Mouse (Mus musculus): Measurements from ENCODE around the gene L3mbtl4. TPM values are rescaled to one million over a fixed set of nuclear protein-coding genes. Genes with fewer than 3 reads are reported as not detected.

Gene L3mbtl4
- 0.05 and 0.08 TPM in 2 replicates for polyA plus RNA-seq (2015; fragmentation: Nextera tagmentation; extraction: Ambion mirVana)

DNA sequence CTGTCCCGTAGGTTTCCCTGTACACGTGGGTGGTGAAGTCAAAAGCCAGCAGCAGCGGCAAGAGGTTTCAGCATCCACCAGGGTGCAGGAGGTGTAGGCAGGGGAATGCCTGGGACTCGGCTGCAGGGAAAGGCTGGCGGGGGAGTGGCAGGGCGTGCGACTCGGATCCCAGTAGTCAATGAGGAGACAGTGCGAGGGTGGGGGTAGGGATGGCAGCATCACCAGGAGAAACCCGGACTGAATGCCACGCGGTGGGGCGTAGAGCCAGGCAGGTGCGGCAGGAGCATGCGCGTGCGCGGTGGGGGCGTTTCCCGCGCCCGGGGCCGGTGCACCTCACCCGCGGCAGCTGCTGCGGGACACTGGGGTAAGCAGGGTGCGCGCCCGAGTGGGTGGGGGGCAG is at the start of gene L3mbtl4:
Gene L3mbtl4 (plus strand): TSS at position 271 of the 400 bp plus-strand sequence.
- ATAC-seq: peak; percentile 38; the same call in 1 of the 2 replicates
- Histone ChIP-seq H3K4me1 (ENCODE audit: insufficient read depth, low read depth, low read length) (no peaks in the 10 kb centered on the region), H3K4me3 (ENCODE audit: low read depth, low read length) (peak within 1 kb of the TSS; percentile 25; the same call in 1 of the 2 replicates), H3K4me2 (replicated peaks; ENCODE audit: low read depth, low read length) (peak within 1 kb of the TSS; percentile 58), H3K27ac (ENCODE audit: low read length) (no peak within 1 kb of the TSS), H3K36me3 (ENCODE audit: insufficient read depth, low read length) (no peaks in the 10 kb centered on the region), H3K9me3 (ENCODE audit: low read length) (no peaks in the 10 kb centered on the region), H3K9ac (replicated peaks; ENCODE audit: low read depth) (no peak within 1 kb of the TSS), H3K27me3 (replicated peaks; ENCODE audit: insufficient read depth, low read length) (0 out of 2 replicates have a peak, but pooled peaks cover 7% of the 10 kb centered on the region)
- WGBS: 2% methylated on average over 15 of the region's 29 CpGs
- peak; percentile 21 for DNase-seq (ENCODE audit: low spot score)
- TF ChIP-seq EP300 (IDR thresholded peaks at IDR 0.05) (no peak), CTCF (IDR thresholded peaks at IDR 0.05) (peak; percentile 22)

- H3K4me2 ChIP-seq (replicated peaks; ENCODE audit: low read depth, low read length): no peak overlapping the region
- H3K9me3 ChIP-seq (ENCODE audit: low read length): no peaks in the 10 kb centered on the region
- H3K9ac ChIP-seq (replicated peaks; ENCODE audit: low read depth): no peak overlapping the region
- no peak overlapping the region for H3K27ac ChIP-seq (ENCODE audit: low read length)
- no peaks in the 10 kb centered on the region for H3K27me3 ChIP-seq (replicated peaks; ENCODE audit: insufficient read depth, low read length)
- WGBS: 62% methylated on average over 4 of the region's 4 CpGs
- no peak overlapping the region for H3K4me3 ChIP-seq (ENCODE audit: low read depth, low read length)
- ATAC-seq: no peak
- TF ChIP-seq CTCF (IDR thresholded peaks at IDR 0.05): no peak
- no peak for TF ChIP-seq EP300 (IDR thresholded peaks at IDR 0.05)
- DNase-seq (ENCODE audit: low spot score): peak; percentile 47
- no peaks in the 10 kb centered on the region for H3K36me3 ChIP-seq (ENCODE audit: insufficient read depth, low read length)
- no peaks in the 10 kb centered on the region for H3K4me1 ChIP-seq (ENCODE audit: insufficient read depth, low read depth, low read length)
These were observed 43.1 kb upstream of the L3mbtl4 start for GRCm38 (mm10) chr17:68230484-68230883.

- no peaks in the 10 kb centered on the region for H3K4me1 ChIP-seq (ENCODE audit: insufficient read depth, low read depth, low read length)
- no peak overlapping the region for H3K4me2 ChIP-seq (replicated peaks; ENCODE audit: low read depth, low read length)
- no peak overlapping the region for H3K9ac ChIP-seq (replicated peaks; ENCODE audit: low read depth)
- no peak overlapping the region for H3K27ac ChIP-seq (ENCODE audit: low read length)
- no peaks in the 10 kb centered on the region for H3K9me3 ChIP-seq (ENCODE audit: low read length)
- no peak for TF ChIP-seq EP300 (IDR thresholded peaks at IDR 0.05)
- no peak for TF ChIP-seq CTCF (IDR thresholded peaks at IDR 0.05)
- H3K36me3 ChIP-seq (ENCODE audit: insufficient read depth, low read length): no peaks in the 10 kb centered on the region
- DNase-seq (ENCODE audit: low spot score) (peak; percentile 24), ATAC-seq (peak; percentile 41; the same call in 1 of the 2 replicates)
- no peaks in the 10 kb centered on the region for H3K27me3 ChIP-seq (replicated peaks; ENCODE audit: insufficient read depth, low read length)
- H3K4me3 ChIP-seq (ENCODE audit: low read depth, low read length): no peak overlapping the region
- WGBS: 71% methylated on average over 4 of the region's 4 CpGs
These were observed 38.2 kb upstream of the L3mbtl4 start for GRCm38 (mm10) chr17:68235380-68235779.

- Histone ChIP-seq H3K9me3 (ENCODE audit: low read length) (no peaks in the 10 kb centered on the region), H3K4me1 (ENCODE audit: insufficient read depth, low read depth, low read length) (no peaks in the 10 kb centered on the region), H3K27ac (ENCODE audit: low read length) (no peak overlapping the region), H3K9ac (replicated peaks; ENCODE audit: low read depth) (no peak overlapping the region), H3K4me2 (replicated peaks; ENCODE audit: low read depth, low read length) (no peak overlapping the region), H3K36me3 (ENCODE audit: insufficient read depth, low read length) (no peaks in the 10 kb centered on the region), H3K27me3 (replicated peaks; ENCODE audit: insufficient read depth, low read length) (no peaks in the 10 kb centered on the region), H3K4me3 (ENCODE audit: low read depth, low read length) (no peak overlapping the region)
- no peak for DNase-seq (ENCODE audit: low spot score)
- TF ChIP-seq EP300 (IDR thresholded peaks at IDR 0.05) (no peak), CTCF (IDR thresholded peaks at IDR 0.05) (no peak)
- 61% methylated on average over 12 of the region's 12 CpGs for WGBS
- ATAC-seq: no peak
These were observed 36.6 kb upstream of the L3mbtl4 start for GRCm38 (mm10) chr17:68236992-68237391.

DNA sequence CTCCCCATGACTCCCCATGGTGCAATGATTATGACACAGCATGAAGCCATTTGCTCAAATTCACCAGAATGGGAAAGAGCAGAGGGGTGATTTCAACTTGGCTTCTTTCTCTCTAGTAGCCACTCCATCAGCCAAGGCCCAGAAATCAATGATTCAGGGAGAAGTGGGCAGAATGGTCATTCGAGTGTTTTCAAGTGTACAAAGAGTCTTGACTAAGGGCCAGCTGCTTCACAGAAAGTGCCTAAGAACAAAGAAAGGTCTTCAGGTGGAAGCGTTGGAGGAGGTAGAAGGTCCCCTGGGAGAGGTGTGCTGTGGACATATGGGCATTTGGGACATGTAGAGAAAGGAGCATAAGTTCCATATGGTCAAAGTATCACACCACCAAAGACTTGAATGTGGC is 33.4 kb upstream of the L3mbtl4 start:
- DNase-seq (ENCODE audit: low spot score): peak; percentile 66
- Histone ChIP-seq H3K9ac (replicated peaks; ENCODE audit: low read depth) (no peak overlapping the region), H3K4me3 (ENCODE audit: low read depth, low read length) (no peak overlapping the region), H3K9me3 (ENCODE audit: low read length) (no peaks in the 10 kb centered on the region), H3K27me3 (replicated peaks; ENCODE audit: insufficient read depth, low read length) (no peaks in the 10 kb centered on the region), H3K36me3 (ENCODE audit: insufficient read depth, low read length) (no peaks in the 10 kb centered on the region), H3K4me1 (ENCODE audit: insufficient read depth, low read depth, low read length) (no peaks in the 10 kb centered on the region), H3K27ac (ENCODE audit: low read length) (no peak overlapping the region), H3K4me2 (replicated peaks; ENCODE audit: low read depth, low read length) (no peak overlapping the region)
- TF ChIP-seq CTCF (IDR thresholded peaks at IDR 0.05): no peak
- TF ChIP-seq EP300 (IDR thresholded peaks at IDR 0.05): 0 out of 2 replicates have a peak, but pooled peaks have one; percentile 25
- WGBS: 40% methylated on average over 2 of the region's 2 CpGs
- peak; percentile 48 for ATAC-seq

GRCm38 (mm10) chr17:68264835-68265557 is 8.6 kb upstream of the L3mbtl4 start:
- H3K4me1 ChIP-seq (ENCODE audit: insufficient read depth, low read depth, low read length): no peaks in the 10 kb centered on the region; the same call in 1 of the 2 replicates
- DNase-seq (ENCODE audit: low spot score) (peak; percentile 73), ATAC-seq (peak; percentile 94)
- H3K27me3 ChIP-seq (replicated peaks; ENCODE audit: insufficient read depth, low read length): no peaks in the 10 kb centered on the region
- peak; percentile 38; the same call in 1 of the 2 replicates for TF ChIP-seq EP300 (IDR thresholded peaks at IDR 0.05)
- TF ChIP-seq CTCF (IDR thresholded peaks at IDR 0.05): no peak
- 44% methylated on average over 7 of the region's 7 CpGs for WGBS
- H3K4me2 ChIP-seq (replicated peaks; ENCODE audit: low read depth, low read length): no peak overlapping the region
- no peak overlapping the region for H3K9ac ChIP-seq (replicated peaks; ENCODE audit: low read depth)
- peak overlapping the region; percentile 69 for H3K27ac ChIP-seq (ENCODE audit: low read length)
- no peaks in the 10 kb centered on the region for H3K36me3 ChIP-seq (ENCODE audit: insufficient read depth, low read length)
- no peaks in the 10 kb centered on the region for H3K9me3 ChIP-seq (ENCODE audit: low read length)
- no peak overlapping the region for H3K4me3 ChIP-seq (ENCODE audit: low read depth, low read length)

Measured in lung, postnatal 0 days (tissue).